Mouse (Mus musculus) bone marrow, adult 2 months (tissue): ENCODE results near the gene Cfl2. TPM values are rescaled to one million over a fixed set of nuclear protein-coding genes. Genes with fewer than 3 reads are reported as not detected.
"Not testable (repeated sequence)": the region's sequence is repeated elsewhere in the genome, so short reads cannot be mapped to it uniquely, and the experiment has no call there.

ENCODE experiments used
- H3K27ac ChIP-seq: fragments of 200-500 bp; 2 replicates; pipeline ENCODE4 v1.5.1; 2012; ENCODE audit warnings: low read depth, mild to moderate bottlenecking, control low read depth, inconsistent platforms, low read length; ENCODE audit not compliant: control insufficient read depth, poor library complexity, insufficient read depth
- H3K4me1 ChIP-seq: fragments of 200-500 bp; 2 replicates; pipeline ENCODE4 v1.6.1; 2011; ENCODE audit warnings: low read length; ENCODE audit not compliant: control insufficient read depth, insufficient read depth
- H3K4me3 ChIP-seq: fragments of 200-500 bp; replicated peaks from 2 replicates; pipeline ENCODE3; 2011; ENCODE audit warnings: mild to moderate bottlenecking, low read depth, low read length, control low read depth; ENCODE audit not compliant: control insufficient read depth
- CTCF ChIP-seq: fragments of 200-500 bp; IDR thresholded peaks from 2 replicates; pipeline ENCODE4 v1.5.1; 2011; ENCODE audit warnings: low read length, control low read depth; ENCODE audit not compliant: control insufficient read depth, insufficient read depth
- POLR2A ChIP-seq: fragments of 200-500 bp; IDR thresholded peaks from 2 replicates; pipeline ENCODE4 v1.6.1; 2011; ENCODE audit warnings: low read depth, mild to moderate bottlenecking, control low read depth, low read length, borderline replicate concordance; ENCODE audit not compliant: control insufficient read depth
- WGBS: fragments of 180-500 bp; shearing (Covaris S2); methylation state at CpG from one replicate; pipeline ENCODE4 v1.1.7; 2018; 5-methylcytosine and 5-hydroxymethylcytosine counted together
- polyA plus RNA-seq: library from polyadenylated mRNA; stranded (reverse); fragments of >200 nt; gene quantifications from 2 replicates; pipeline ENCODE4 v1.2.4, GENCODE M21; 2011; ENCODE audit warnings: low replicate concordance; ENCODE audit not compliant: missing spikeins, insufficient read depth, insufficient read length

The Cfl2 gene
- polyA plus RNA-seq: 16.2 and 16.6 TPM in 2 replicates

DNA sequence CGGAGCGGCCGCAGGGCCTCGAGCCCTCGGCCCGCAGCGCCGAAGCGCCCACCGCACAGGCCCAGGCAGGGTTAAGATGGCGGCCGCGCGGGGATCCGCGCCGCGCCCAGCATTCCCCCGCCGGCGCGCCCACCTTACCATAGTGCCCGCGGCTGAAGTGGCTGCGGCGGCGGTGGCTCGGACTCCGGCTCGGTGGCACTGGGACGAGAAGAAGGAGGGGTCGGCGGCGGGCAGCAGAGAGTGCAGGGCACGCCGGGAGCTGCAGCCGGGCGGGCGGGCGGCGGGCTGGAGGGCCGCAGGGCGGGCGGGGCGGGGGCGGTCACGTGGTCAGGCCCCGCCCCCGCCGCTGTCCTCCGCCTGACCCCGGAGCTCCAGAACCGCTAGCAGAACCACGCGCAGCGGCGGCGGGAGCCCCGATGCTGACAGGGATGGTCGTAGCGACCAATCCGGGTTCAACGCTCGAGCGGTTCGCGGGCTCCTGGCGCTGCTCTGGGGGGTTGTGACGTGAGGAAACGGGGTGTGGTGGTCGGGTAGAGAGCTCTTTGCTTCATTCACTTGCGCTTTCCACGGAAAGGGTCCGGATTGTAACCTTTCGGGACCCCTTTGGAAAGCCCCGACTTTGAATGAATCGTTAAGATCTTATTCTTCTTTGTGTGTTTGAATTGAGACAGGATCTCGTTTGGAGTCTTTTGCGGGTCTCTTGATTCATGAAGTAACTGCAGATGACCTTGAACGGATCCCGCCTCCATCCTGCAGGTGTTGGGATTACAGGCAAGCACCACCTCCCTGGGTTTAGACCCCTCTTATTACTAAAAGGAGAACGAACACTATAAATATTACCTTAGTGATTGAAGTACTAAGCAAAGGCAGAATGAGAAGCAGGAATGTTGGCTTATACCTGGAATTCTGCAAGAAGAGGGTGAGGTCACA, at the start of gene Cfl2:
Gene Cfl2 (minus strand): TSS at position 272 of the 930 bp plus-strand sequence.
- H3K4me3 ChIP-seq: peak within 1 kb of the TSS; percentile 93
- no peaks in the 10 kb centered on the region; the same call in 1 of the 2 replicates for H3K4me1 ChIP-seq
- TF ChIP-seq POLR2A: no peak; the same call in 1 of the 2 replicates
- TF ChIP-seq CTCF: no peak
- peak within 1 kb of the TSS; percentile 93 for H3K27ac ChIP-seq
- WGBS: under 1% methylated on average over 77 of the region's 82 CpGs

DNA sequence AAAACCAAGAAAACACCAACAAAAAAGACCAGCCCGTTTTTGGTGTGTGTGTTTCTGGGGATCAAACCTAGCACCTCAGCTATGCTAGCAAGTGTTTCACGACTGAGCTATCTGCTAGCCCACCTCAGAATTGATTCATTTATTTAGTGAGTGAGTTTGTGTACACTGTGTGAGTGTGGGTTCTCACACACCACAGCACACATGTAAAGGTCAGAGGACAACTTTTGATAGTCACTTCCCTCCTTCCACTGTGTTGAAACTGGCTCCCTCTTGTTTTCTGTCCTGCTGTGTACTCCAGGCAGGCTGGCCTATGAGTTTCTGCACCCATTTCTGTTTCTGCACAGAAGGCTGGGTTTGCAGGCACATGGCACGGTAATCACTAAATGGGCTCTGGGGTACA, 47.7 kb upstream of the Cfl2 start:
- TF ChIP-seq POLR2A: no peak
- no peak for TF ChIP-seq CTCF
- 93% methylated on average over 3 of the region's 3 CpGs for WGBS
- Histone ChIP-seq H3K27ac (no peak overlapping the region), H3K4me1 (no peaks in the 10 kb centered on the region), H3K4me3 (no peak overlapping the region)

DNA sequence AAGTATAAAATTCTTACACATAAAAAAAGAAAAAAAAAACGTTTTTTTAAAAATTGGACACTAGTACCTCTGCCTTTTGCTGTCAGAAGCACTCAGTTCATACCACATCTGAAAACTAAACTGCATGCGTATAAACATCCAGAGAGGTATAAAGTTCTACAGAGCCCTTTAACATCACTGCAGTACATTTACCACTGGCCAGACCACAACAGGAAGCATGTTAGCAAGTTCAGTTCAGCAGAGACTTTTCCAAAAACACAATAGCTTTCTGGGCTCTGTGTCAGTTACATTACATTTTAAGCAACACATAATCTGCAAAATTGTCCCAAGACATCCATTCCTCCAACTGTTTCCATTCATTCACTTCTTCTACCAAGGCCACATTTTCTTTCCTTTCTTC, 29.9 kb upstream of the Cfl2 start:
- 0% methylated on average over 1 of the region's 2 CpGs for WGBS
- not testable (repeated sequence) for H3K4me1 ChIP-seq, H3K4me3 ChIP-seq, H3K27ac ChIP-seq

- WGBS: 88% methylated on average over 2 of the region's 2 CpGs
- Histone ChIP-seq H3K4me1 (no peaks in the 10 kb centered on the region), H3K27ac (no peak overlapping the region), H3K4me3 (no peak overlapping the region)
- TF ChIP-seq POLR2A (no peak), CTCF (peak; percentile 23; the same call in 1 of the 2 replicates)
Observed at GRCm38 (mm10) chr12:54890426-54890825, 27.7 kb upstream of the Cfl2 start.

DNA sequence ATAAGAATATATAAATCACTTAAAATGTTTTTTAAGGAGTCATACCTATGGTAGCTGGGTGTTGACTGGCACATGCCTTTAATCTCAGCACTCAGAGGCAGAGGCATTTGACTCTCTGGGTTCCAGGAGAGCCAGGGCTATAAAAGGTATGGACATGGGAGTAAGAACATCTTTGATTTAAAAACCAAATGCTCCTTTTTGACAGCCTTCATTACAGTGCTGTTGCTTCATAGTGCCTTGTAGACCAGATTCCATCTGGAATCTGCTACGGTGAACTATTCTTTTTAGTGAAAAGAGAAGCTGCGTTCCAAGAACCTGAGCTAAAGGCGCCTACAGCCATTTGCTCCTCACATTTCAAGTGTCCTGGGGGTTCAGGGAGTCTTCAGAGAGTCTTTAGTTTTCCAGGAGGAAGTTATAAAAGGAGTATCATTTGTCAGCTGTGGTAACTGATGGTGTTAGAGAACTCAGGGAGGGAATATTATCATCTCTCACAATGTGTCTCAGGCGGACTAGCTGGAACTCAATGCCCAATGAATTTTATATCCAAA, 25.0 kb upstream of the Cfl2 start:
- 86% methylated on average over 4 of the region's 4 CpGs for WGBS
- Histone ChIP-seq H3K27ac (no peak overlapping the region), H3K4me3 (no peak overlapping the region), H3K4me1 (no peaks in the 10 kb centered on the region)
- TF ChIP-seq POLR2A (no peak), CTCF (no peak)

GRCm38 (mm10) chr12:54879630-54880029, 17.0 kb upstream of the Cfl2 start:
- no peak for TF ChIP-seq POLR2A
- TF ChIP-seq CTCF: peak; percentile 39; the same call in 1 of the 2 replicates
- H3K4me3 ChIP-seq: no peak overlapping the region
- WGBS: 4% methylated on average over 6 of the region's 6 CpGs
- H3K27ac ChIP-seq: no peak overlapping the region
- H3K4me1 ChIP-seq: no peaks in the 10 kb centered on the region; the same call in 1 of the 2 replicates

- Histone ChIP-seq H3K4me3 (no peak overlapping the region), H3K4me1 (no peaks in the 10 kb centered on the region; the same call in 1 of the 2 replicates), H3K27ac (no peak overlapping the region)
- 33% methylated on average over 5 of the region's 5 CpGs for WGBS
- TF ChIP-seq CTCF (no peak), POLR2A (no peak)
Observed at GRCm38 (mm10) chr12:54879211-54879610, 16.5 kb upstream of the Cfl2 start.

- no peak overlapping the region for H3K27ac ChIP-seq
- no peak for TF ChIP-seq POLR2A
- no peak for TF ChIP-seq CTCF
- no peak overlapping the region for H3K4me3 ChIP-seq
- no peaks in the 10 kb centered on the region; the same call in 1 of the 2 replicates for H3K4me1 ChIP-seq
- WGBS: 72% methylated on average over 1 of the region's 1 CpGs
Observed at GRCm38 (mm10) chr12:54877875-54878274, 15.2 kb upstream of the Cfl2 start.
